Mouse (Mus musculus) layer of hippocampus, postnatal 14 days (tissue): Measurements from ENCODE around the gene Psd4. TPM values are rescaled to one million over a fixed set of nuclear protein-coding genes. Genes with fewer than 3 reads are reported as not detected.
A peak's percentile ranks its signal among the peaks of the same experiment; 100 is the strongest.

Experiments
- DNase-seq, 2 experiments: peaks; one replicate each; pipeline ENCODE4 v3.0.0; 2021 to 2022; ENCODE audit warnings: low spot score in 2 of 2, mixed read lengths in 1 of 2
- long read RNA-seq, 2 experiments: library from polyadenylated mRNA; stranded (forward); transcript quantifications; one replicate each; pipeline ENCODE4 v2.0.0; 2021
- total RNA-seq, 2 experiments: library from RNA; stranded (reverse); gene quantifications; 2 replicates each; pipeline ENCODE4 v1.2.3; 2021

Psd4 gene
- 1 to 10 TPM; 1.2 to 1.8 TPM for total RNA-seq
- long read RNA-seq, experiment 1, partial matches to known transcripts = 0 of 1 reads
- long read RNA-seq, experiment 1, other reads (novel, unspliced or antisense) = 1 of 1 reads
- long read RNA-seq, experiment 2 = 0 reads

GRCm38 (mm10) chr2:24367030-24367894 is at the start of gene Psd4:
Psd4 (plus strand) TSS chr2:24367580.
- DNase-seq = peak in 1 of 2 experiments; percentile 16

DNA sequence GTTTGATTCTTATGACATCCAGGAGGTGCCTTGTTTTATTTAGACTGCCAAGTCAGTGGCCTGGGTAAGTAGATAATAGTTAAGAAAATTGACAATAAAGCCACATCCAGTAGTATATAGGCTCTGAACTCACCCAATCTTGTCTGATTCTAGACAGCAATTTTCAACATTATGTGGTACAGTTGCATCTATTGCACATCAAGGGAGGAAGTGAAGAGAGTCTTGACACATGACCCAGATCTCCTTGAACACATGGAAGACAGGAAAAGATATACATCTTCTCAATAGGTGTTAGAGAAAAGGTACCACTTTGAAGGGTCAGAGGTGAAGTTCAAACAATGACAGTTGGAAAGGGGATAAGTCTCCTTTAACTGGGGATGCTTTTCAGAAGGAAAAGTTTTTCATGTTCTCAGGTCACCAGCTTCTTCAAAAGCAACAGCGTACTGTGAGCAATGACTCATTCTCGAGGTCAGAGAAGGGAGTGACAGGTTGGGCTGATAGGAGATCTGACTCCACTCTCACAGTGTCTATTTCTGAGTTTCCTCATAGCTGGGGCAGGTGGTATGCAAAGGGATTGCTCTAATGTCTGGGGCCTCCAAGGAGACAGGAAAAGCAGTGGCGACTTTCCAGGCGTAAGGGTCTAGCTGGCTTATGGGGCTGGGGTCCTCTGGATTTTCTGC is 49.3 kb upstream of the Psd4 start:
- DNase-seq = no peak

DNA sequence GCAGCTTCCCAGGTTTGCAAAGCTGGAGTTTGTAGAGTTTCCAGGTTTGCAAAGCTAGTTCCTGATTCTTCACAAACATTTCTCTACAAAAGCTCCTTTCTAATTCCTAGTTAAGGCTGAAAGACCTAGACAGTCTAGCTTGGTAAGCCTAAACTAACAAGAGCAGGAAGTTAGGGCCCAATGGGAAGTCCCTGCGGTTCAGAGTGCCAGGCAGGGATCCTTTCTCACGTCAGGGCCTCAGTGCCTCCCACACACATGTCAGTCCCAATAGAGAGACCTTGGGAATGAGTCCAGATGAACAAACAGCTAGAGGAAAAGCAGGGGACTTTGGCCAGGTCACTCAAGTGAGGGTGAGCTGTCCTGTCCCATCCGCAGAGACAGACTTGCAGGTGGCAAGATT is 32.0 kb upstream of the Psd4 start:
- no peak for DNase-seq

DNA sequence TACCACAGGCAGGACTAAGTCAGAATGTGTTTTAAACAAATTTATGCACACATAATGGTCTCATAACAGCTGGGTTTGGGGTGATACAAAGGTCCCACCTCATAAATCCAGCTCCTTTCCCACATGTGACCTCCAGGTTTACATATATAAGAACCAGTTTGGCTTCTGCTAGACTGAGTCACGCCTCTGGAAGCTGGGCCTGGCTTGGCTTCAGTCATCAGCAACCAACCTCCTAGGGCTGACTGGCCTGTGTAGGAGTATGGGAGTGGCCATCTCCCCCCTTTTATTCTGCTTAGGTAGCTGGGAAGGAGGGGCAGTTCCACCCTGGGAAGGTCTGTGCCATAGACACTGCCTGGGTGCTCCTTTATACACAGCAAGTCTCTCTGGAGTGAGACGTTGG is 30.8 kb upstream of the Psd4 start, which contains the start of gene Il1rn:
Gene Il1rn (plus strand): TSS at position 309 of the 400 bp plus-strand sequence.
- no peak for DNase-seq

GRCm38 (mm10) chr2:24341395-24341885 is 25.9 kb upstream of the Psd4 start:
- DNase-seq = no peak

DNA sequence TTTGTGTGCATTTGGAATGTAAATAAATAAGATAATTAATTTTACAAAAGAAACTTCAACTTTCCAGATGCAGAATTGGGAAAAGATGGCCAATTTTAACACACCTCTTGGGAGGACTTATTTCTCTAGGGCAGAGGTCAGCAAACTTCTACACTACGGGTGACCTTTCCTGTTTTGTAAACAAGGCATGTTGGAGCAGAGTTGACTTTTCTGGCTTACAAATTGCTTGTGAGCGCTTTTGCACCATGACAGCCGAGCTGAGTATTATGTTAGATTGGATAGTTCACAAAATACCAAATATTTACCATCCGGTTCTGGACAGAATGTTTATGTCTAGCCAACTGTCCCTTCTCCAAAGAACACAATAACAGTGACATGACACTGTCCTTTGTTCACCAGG is 22.8 kb upstream of the Psd4 start:
- no peak for DNase-seq

DNA sequence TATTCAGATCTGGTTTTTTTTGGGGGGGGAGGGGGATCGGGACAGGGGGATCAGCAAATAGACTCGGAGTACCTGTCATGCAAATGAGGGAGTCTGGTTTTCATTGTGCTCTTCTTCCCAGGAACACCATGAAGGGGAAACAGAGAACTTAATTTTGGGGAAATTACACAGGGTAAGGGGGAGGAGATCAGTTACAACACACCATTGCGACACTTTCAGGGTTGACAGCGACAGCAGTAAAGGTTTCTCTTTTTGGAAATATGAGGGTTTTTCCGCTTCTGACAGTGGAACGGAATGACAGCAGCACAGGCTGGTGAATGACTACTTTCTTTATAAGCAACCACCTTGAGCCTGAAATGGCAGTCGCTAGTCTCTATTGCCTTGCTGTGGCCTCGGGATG is 22.3 kb upstream of the Psd4 start:
- no peak for DNase-seq

- no peak for DNase-seq
Observed at GRCm38 (mm10) chr2:24347926-24348325, 19.5 kb upstream of the Psd4 start.

GRCm38 (mm10) chr2:24351159-24351558 is 16.2 kb upstream of the Psd4 start:
- DNase-seq = no peak

DNA sequence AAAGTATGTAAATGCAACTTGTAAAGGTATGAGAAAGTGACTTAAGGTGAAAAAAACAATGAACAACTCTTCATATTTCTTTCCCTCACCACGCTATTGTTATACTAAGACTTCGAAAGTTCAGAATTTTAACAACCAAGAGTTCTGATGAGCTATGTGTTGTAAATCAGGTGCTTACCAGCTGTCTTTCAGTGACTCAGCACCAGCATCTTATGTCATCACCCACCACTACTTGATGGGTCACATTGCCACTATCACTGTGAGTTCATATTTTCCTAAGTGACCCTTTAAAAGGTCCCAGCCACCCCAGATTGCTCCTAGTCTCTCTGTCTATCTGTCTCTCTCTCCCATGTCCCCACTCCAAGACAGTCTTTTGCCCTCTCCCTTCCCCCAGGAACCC is 14.3 kb upstream of the Psd4 start:
- no peak for DNase-seq

GRCm38 (mm10) chr2:24357642-24358041 is 9.7 kb upstream of the Psd4 start:
- DNase-seq = peak; percentile 9 to 47

DNA sequence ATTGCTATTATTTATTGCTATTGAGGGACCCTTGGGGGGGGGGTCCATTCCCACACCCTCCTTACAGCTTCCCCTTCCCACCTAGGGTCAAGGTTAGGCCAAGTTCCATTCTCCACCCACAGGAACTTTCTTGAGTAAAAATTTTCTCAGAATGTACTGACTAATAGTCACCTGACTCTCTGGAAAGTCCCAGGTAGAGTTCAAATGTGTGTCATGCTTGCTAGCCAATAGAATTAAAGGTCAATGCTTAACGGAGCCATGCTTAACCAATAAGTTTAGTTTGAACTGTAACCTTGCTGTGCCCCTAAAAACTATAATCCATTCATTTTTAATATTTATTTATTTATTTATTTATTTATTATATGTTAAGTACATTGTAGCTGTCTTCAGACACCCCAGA is 8.0 kb upstream of the Psd4 start:
- DNase-seq = no peak

- no peak for DNase-seq
Observed at GRCm38 (mm10) chr2:24363818-24364217, 3.6 kb upstream of the Psd4 start.

DNA sequence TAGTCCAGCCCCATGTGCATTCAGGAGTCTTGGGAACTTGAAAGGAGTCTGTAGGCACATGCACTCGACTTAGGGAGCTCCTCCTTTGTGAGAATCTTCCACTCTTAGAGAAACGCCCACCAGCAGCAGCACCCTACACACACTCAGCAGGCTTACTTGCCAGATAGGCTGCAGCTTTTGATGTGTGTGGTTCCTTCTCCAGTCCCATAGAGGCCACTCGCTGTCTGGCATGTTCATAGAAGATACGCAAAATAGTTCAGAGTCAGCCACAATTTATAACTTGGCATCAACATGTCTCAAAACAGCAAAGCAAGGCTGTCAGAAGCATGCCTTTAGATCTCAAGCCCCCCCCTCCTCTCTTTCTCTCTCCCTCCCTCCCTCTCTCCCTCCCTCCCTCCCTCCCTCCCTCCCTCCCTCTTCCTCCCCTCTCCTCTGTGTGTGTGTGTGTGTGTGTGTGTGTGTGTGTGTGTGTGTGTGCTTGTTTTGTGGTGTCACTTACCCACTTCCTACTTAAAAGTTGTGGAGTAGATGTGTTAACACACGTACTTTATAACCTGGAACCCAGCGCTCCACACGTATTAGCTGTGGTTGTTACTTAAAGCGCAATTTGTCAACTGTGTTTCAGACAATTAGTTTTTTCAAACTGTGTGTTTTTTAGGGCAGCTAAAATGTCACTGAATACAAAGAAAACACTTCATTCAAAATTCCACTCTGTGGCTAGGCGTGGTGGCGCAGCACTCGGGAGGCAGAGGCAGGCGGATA is 985 bp upstream of the Psd4 start:
- DNase-seq = no peak

- no peak for DNase-seq
Observed at GRCm38 (mm10) chr2:24367895-24368261, 498 bp downstream of the Psd4 start.

GRCm38 (mm10) chr2:24378747-24379450 is 11.5 kb downstream of the Psd4 start:
- no peak for DNase-seq

- DNase-seq = no peak
Observed at GRCm38 (mm10) chr2:24382456-24383230, 15.3 kb downstream of the Psd4 start.

GRCm38 (mm10) chr2:24383636-24384035 is 16.3 kb downstream of the Psd4 start:
- no peak for DNase-seq

GRCm38 (mm10) chr2:24384393-24384792 is 17.0 kb downstream of the Psd4 start:
- DNase-seq = no peak
